Comparison of ENCODE assay signal across 9 mouse cellular contexts in the genomic region with DNA sequence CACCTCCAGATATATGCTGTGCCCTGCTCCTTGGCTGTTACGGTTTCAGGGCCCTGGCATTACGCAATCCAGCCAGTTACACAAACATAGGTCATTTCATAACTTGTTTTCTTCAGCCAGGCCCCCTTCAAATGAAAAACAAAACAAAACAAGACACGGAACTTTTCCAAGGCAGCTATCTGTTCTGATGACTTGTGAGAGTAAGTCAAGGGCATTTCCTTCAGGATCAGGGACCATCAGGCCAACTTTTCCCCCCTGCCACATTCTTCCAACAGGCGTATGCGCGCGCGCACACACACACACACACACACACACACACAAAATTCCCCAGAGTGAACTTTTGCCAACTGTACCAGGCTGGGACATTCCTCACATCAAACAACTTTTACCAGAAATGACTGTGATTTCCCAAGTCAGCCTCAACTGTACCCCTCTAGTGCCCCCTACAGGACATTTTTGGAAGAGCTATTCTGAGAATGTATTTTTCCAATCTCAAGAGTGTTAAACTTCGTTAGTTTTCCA. TPM values are rescaled to one million over a fixed set of nuclear protein-coding genes. Genes with fewer than 3 reads are reported as not detected.
DNase-seq lines count a peak whose midpoint lies in the region; ATAC-seq and TF ChIP-seq lines count a peak whose summit lies in the region.
"Had no signal": no experiment of that assay in that cellular context is flagged by ENCODE, and none has a peak within 500 bp of the region (broad histone marks: within the 10 kb centered on the region; RNA-seq: fewer than 3 reads in every experiment).

No protein-coding gene starts in this region.

- DNase-seq in right cerebral cortex, adult 18-20 months, result peak; percentile 49
- DNase-seq in right cerebral cortex, postnatal 36 days (ENCODE audit: low spot score in 2 of 2), result no peak
- DNase-seq in ZHBTc4 (ENCODE audit: low read depth, low spot score), result peak; percentile 58
- DNase-seq in embryo, embryonic 9.5 days (ENCODE audit: extremely low spot score), result peak; percentile 70
- peak; percentile 6 for DNase-seq in liver, embryonic 13.5 days

- H3K4me1 ChIP-seq in intestine, embryonic 16.5 days (ENCODE audit: control insufficient read depth, insufficient read depth, low read length), result peaks cover 55% of the 10 kb centered on the region
- H3K4me1 ChIP-seq in liver, embryonic 13.5 days (replicated peaks), result peaks cover 9% of the 10 kb centered on the region; the same call in 1 of the 2 replicates
- peaks cover 6% of the 10 kb centered on the region; the same call in 1 of the 2 replicates for H3K4me1 ChIP-seq in small intestine, adult 2 months (ENCODE audit: control insufficient read depth, insufficient read depth, insufficient read length, low read length)

- no peak for TF ChIP-seq POLR2A in small intestine, adult 2 months (IDR thresholded peaks at IDR 0.05; ENCODE audit: low read depth, low read length)

- H3K4me2 ChIP-seq in intestine, embryonic 16.5 days (ENCODE audit: low read depth, low read length), result peak overlapping the region; percentile 66
- H3K4me2 ChIP-seq in liver, embryonic 13.5 days, result peak overlapping the region; percentile 71; the same call in 1 of the 2 replicates
- H3K4me2 ChIP-seq: hindbrain, embryonic 15.5 days had no signal

- H3K27ac ChIP-seq in intestine, embryonic 16.5 days (ENCODE audit: low read length), result peak overlapping the region; percentile 100
- H3K27ac ChIP-seq in liver, embryonic 13.5 days, result no peak overlapping the region
- H3K27ac ChIP-seq in small intestine, adult 2 months (ENCODE audit: insufficient read depth, low read depth, low read length), result peak overlapping the region; percentile 99
- H3K27ac ChIP-seq: hindbrain, embryonic 15.5 days had no signal

- WGBS in intestine, embryonic 16.5 days, result 23% methylated on average over 9 of the region's 9 CpGs
- 46% methylated on average over 9 of the region's 9 CpGs for WGBS in liver, embryonic 13.5 days (ENCODE audit: insufficient replicate concordance)
- WGBS in small intestine, adult 2 months, result 5% methylated on average over 9 of the region's 9 CpGs

- no peaks in the 10 kb centered on the region for H3K9me3 ChIP-seq in intestine, embryonic 16.5 days (ENCODE audit: control insufficient read depth, low read length)
- H3K9me3 ChIP-seq in liver, embryonic 13.5 days (replicated peaks), result no peaks in the 10 kb centered on the region
- H3K9me3 ChIP-seq: hindbrain, embryonic 15.5 days had no signal

- TF ChIP-seq CTCF in small intestine, adult 2 months (IDR thresholded peaks at IDR 0.05; ENCODE audit: extremely low read depth, insufficient read length, insufficient replicate concordance, low read depth, low read length), result peak; percentile 34; the same call in 1 of the 2 replicates

- peak overlapping the region; percentile 86 for H3K4me3 ChIP-seq in intestine, embryonic 16.5 days (ENCODE audit: low read length)
- no peak overlapping the region for H3K4me3 ChIP-seq in liver, embryonic 13.5 days (replicated peaks)
- H3K4me3 ChIP-seq in small intestine, adult 2 months (ENCODE audit: low read depth, low read length), result peak overlapping the region; percentile 76
- H3K4me3 ChIP-seq: hindbrain, embryonic 15.5 days had no signal

- H3K27me3 ChIP-seq in intestine, embryonic 16.5 days (replicated peaks; ENCODE audit: control insufficient read depth, insufficient read depth, low read length), result no peaks in the 10 kb centered on the region
- H3K27me3 ChIP-seq in liver, embryonic 13.5 days, result peaks cover 45% of the 10 kb centered on the region
- H3K27me3 ChIP-seq in small intestine, adult 2 months (ENCODE audit: control insufficient read depth, insufficient read depth, low read length), result no peaks in the 10 kb centered on the region

- peak overlapping the region; percentile 97 for H3K9ac ChIP-seq in intestine, embryonic 16.5 days (ENCODE audit: low read depth, low read length)
- no peak overlapping the region for H3K9ac ChIP-seq in liver, embryonic 13.5 days
- H3K9ac ChIP-seq: hindbrain, embryonic 15.5 days had no signal

- ATAC-seq in intestine, embryonic 16.5 days, result no peak
- no peak for ATAC-seq in liver, embryonic 13.5 days (ENCODE audit: low read depth)
- no peak for ATAC-seq in monocyte, adult 5-6 weeks (replicated peaks; ENCODE audit: insufficient number of reproducible peaks, low FRiP score, low TSS enrichment, poor library complexity, severe bottlenecking)

- no peaks in the 10 kb centered on the region for H3K36me3 ChIP-seq in intestine, embryonic 16.5 days (ENCODE audit: control insufficient read depth, insufficient read depth, low read length)
- no peaks in the 10 kb centered on the region for H3K36me3 ChIP-seq in liver, embryonic 13.5 days
- peaks cover 29% of the 10 kb centered on the region for H3K36me3 ChIP-seq in small intestine, adult 2 months (ENCODE audit: control insufficient read depth, insufficient read depth, low read length)
- H3K36me3 ChIP-seq: hindbrain, embryonic 15.5 days had no signal

RNA-seq across cellular contexts. Expression of a gene that starts 4.0 kb away (rescaled TPM):
- polyA plus RNA-seq in intestine, embryonic 16.5 days (2015; fragmentation: Nextera tagmentation; extraction: Ambion mirVana), result 5.7 and 6.5 TPM in 2 replicates
- polyA plus RNA-seq in liver, embryonic 13.5 days (2015; fragmentation: Nextera tagmentation; extraction: Ambion mirVana), result 0.35 and 0.42 TPM in 2 replicates
- polyA plus RNA-seq in small intestine, adult 2 months (2012; rRNA removed), result 34.9 and 116 TPM in 2 replicates
- total RNA-seq in monocyte, adult 5-6 weeks (2017), result 75.5 to 116 TPM (median 87.6 TPM) in 3 replicates

Comparison
In these comparisons a context has a peak if more than half of its experiments do, and no peak if none do; other contexts are left out.
1. DNase-seq: peak in right cerebral cortex, adult 18-20 months (single experiment), ZHBTc4 (single experiment), embryo, embryonic 9.5 days (single experiment) and liver, embryonic 13.5 days (single experiment); none in right cerebral cortex, postnatal 36 days (0 of 2).